Mouse (Mus musculus) intestine, embryonic 15.5 days (tissue): Measurements from ENCODE around the gene Ecel1. TPM values are rescaled to one million over a fixed set of nuclear protein-coding genes. Genes with fewer than 3 reads are reported as not detected.

ENCODE experiments used
- ATAC-seq: fragments of 200-750 bp; cut with Nextera tagmentation; 2 replicates; pipeline ENCODE4 v1.8.0; 2017; ENCODE audit warnings: moderate TSS enrichment, moderate library complexity
- H3K27ac ChIP-seq: fragments of 300-500 bp; sonication (generic); 2 replicates; pipeline ENCODE4 v1.5.1; 2015; ENCODE audit warnings: mild to moderate bottlenecking, inconsistent platforms
- H3K27me3 ChIP-seq: fragments of 300-500 bp; sonication (generic); replicated peaks from 2 replicates; pipeline ENCODE4 v1.6.1; 2015; ENCODE audit warnings: inconsistent platforms
- H3K36me3 ChIP-seq: fragments of 300-500 bp; sonication (generic); 2 replicates; pipeline ENCODE4 v1.6.1; 2015; ENCODE audit warnings: inconsistent platforms
- H3K4me1 ChIP-seq: fragments of 300-500 bp; sonication (generic); replicated peaks from 2 replicates; pipeline ENCODE4 v1.6.1; 2015; ENCODE audit warnings: inconsistent platforms
- H3K4me2 ChIP-seq: fragments of 300-500 bp; sonication (generic); replicated peaks from 2 replicates; pipeline ENCODE4 v1.6.1; 2015; ENCODE audit warnings: mild to moderate bottlenecking, inconsistent platforms
- H3K4me3 ChIP-seq: fragments of 300-500 bp; sonication (generic); replicated peaks from 2 replicates; pipeline ENCODE4 v1.5.1; 2015; ENCODE audit warnings: inconsistent platforms
- H3K9ac ChIP-seq: fragments of 300-500 bp; sonication (generic); 2 replicates; pipeline ENCODE4 v1.6.1; 2015; ENCODE audit warnings: inconsistent platforms
- H3K9me3 ChIP-seq: fragments of 300-500 bp; sonication (generic); 2 replicates; pipeline ENCODE4 v1.6.1; 2016; ENCODE audit warnings: inconsistent platforms
- WGBS: fragments of 180-500 bp; shearing (Covaris S2); methylation state at CpG from one replicate; pipeline ENCODE4 v1.1.7; 2015; 5-methylcytosine and 5-hydroxymethylcytosine counted together
- polyA plus RNA-seq: library from polyadenylated mRNA; unstranded; fragments of >200 nt; fragmentation: Nextera tagmentation; extraction: Ambion mirVana; gene quantifications from 2 replicates; pipeline ENCODE4 v1.2.1, GENCODE M21; 2015

The Ecel1 gene
- polyA plus RNA-seq, 1 experiment from 2014 or later: 2.5 TPM

DNA sequence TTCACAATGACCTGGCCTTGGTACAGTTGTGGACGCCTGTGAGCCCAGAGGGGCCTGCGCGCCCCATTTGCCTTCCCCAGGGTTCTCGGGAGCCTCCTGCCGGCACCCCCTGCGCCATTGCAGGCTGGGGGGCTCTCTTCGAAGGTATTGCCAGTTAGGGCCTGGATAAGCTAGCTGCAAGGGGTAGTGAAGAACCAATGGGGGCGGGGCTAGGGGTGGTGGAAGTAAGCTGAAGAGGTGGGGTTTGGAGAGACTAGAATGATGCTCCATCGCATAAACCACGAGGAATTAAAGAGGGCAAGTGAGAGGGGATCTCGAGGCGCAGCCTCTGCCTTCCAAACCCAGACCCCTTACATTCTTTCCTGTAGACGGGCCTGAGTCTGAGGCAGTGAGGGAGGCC is 29.2 kb upstream of the Ecel1 start:
- Histone ChIP-seq H3K36me3 (no peaks in the 10 kb centered on the region), H3K9me3 (no peaks in the 10 kb centered on the region), H3K4me3 (no peak overlapping the region), H3K9ac (no peak overlapping the region), H3K4me1 (peaks cover 12% of the 10 kb centered on the region), H3K4me2 (no peak overlapping the region), H3K27ac (no peak overlapping the region), H3K27me3 (peaks cover 58% of the 10 kb centered on the region)
- no peak; the same call in 1 of the 2 replicates for ATAC-seq
- WGBS: 13% methylated on average over 13 of the region's 13 CpGs

GRCm38 (mm10) chr1:87184751-87185139 is 28.4 kb upstream of the Ecel1 start:
- Histone ChIP-seq H3K4me2 (peak overlapping the region; percentile 41; the same call in 1 of the 2 replicates), H3K27ac (no peak overlapping the region), H3K4me1 (peaks cover 12% of the 10 kb centered on the region), H3K36me3 (no peaks in the 10 kb centered on the region), H3K27me3 (peaks cover 58% of the 10 kb centered on the region), H3K4me3 (no peak overlapping the region), H3K9me3 (no peaks in the 10 kb centered on the region), H3K9ac (no peak overlapping the region)
- peak; percentile 57 for ATAC-seq
- WGBS: 6% methylated on average over 20 of the region's 20 CpGs

DNA sequence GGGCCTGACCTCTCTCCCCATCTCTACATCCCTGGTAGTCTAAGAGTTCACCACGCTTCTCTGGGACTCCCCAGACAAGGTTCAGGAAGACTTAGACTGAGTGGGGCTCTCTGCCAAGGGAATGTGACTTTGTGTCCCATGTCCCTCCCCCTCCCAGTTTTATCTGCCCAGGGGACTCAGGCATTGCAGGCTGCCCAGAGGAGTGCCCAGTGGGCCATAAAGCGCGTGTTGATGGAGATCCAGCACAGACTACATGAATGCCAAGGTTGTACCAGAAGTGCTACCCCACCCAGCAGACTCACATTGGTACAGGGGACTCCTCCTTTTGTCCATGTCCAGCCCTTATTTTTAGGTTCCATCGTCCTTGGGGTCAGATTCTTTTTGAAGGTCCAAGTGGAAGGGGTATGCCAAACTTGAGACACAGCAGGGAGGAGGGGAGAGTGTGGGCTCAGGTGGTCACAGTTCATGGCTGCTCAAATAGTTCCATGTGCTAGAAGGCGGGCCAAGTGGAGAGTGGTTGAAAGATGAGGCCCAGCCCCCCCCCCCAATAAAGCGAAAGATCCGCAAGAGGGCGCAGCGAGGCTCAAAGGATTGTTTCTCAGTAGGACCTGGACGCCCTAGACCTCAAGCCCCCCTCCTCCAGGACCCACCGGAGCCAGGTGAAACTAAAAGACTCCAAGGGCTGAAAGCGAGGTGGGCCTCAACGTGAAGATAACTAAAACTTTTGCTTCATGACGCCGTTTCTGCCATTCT is 27.9 kb upstream of the Ecel1 start:
- peak overlapping the region; percentile 41; the same call in 1 of the 2 replicates for H3K4me2 ChIP-seq
- no peak overlapping the region for H3K9ac ChIP-seq
- no peak for ATAC-seq
- H3K36me3 ChIP-seq: no peaks in the 10 kb centered on the region
- peaks cover 12% of the 10 kb centered on the region for H3K4me1 ChIP-seq
- 35% methylated on average over 15 of the region's 15 CpGs for WGBS
- no peak overlapping the region for H3K4me3 ChIP-seq
- H3K27ac ChIP-seq: no peak overlapping the region
- H3K9me3 ChIP-seq: no peaks in the 10 kb centered on the region
- peaks cover 58% of the 10 kb centered on the region for H3K27me3 ChIP-seq

DNA sequence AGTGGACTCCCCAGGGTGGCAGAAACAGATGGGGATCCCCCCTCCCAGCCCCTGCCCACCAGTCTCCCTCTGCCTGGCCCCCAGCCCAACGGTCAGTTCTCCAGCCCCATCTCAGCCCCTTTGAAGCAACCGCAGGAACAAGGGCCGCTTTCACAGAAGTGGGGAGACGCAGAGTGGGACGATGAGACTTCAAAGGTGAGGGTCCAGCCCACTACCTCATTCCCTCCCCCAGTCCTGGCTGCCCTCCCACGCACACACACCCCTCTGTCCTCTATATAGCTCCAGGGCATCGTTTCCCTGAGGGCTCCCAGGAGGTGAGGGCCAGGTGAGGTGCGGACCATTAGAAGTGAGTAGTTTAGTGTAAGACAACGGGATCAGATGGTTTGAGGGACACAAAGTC is 26.7 kb upstream of the Ecel1 start, which contains the start of gene Prss56:
TSS of gene Prss56 (plus strand) at position 301 of the 400 bp plus-strand sequence.
- Histone ChIP-seq H3K27ac (no peak within 1 kb of the TSS), H3K9ac (no peak within 1 kb of the TSS), H3K9me3 (no peaks in the 10 kb centered on the region), H3K36me3 (no peaks in the 10 kb centered on the region), H3K27me3 (peaks cover 58% of the 10 kb centered on the region), H3K4me2 (no peak within 1 kb of the TSS), H3K4me1 (peaks cover 12% of the 10 kb centered on the region), H3K4me3 (no peak within 1 kb of the TSS)
- ATAC-seq: no peak
- 49% methylated on average over 9 of the region's 9 CpGs for WGBS

- H3K27ac ChIP-seq: no peak overlapping the region
- no peak overlapping the region for H3K4me3 ChIP-seq
- no peaks in the 10 kb centered on the region for H3K36me3 ChIP-seq
- H3K9me3 ChIP-seq: no peaks in the 10 kb centered on the region
- 37% methylated on average over 5 of the region's 5 CpGs for whole genome bisulfite sequencing
- H3K4me1 ChIP-seq: peaks cover 9% of the 10 kb centered on the region
- no peak overlapping the region for H3K4me2 ChIP-seq
- ATAC-seq: no peak
- H3K9ac ChIP-seq: no peak overlapping the region
- H3K27me3 ChIP-seq: peaks cover 40% of the 10 kb centered on the region
Observed at GRCm38 (mm10) chr1:87180896-87181295, 24.6 kb upstream of the Ecel1 start.

DNA sequence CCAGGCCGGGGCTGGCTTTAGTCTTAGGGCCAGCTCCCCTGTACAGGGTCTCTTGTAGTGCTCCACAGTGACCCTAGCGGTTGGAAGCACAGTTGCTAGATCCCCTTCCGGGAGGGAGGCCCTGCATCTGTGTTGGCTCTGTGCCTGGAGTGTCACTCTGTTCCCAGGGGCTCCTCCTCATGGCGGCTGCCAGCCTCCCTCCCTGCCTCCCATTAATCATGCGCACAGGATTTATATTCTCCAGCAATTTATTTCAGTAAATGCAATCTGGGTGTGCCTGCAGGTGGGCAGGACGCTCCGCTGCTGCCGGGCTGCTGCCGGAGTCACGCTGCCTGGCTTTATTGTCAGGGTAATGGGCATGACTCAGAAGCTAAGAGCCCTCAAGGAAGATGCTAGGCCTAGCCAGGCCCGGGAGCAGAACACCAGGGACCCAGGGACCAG is 19.6 kb upstream of the Ecel1 start:
- Histone ChIP-seq H3K27me3 (peaks cover 16% of the 10 kb centered on the region), H3K9me3 (no peaks in the 10 kb centered on the region), H3K4me2 (peak overlapping the region; percentile 7; the same call in 1 of the 2 replicates), H3K9ac (no peak overlapping the region), H3K4me1 (peaks cover 10% of the 10 kb centered on the region), H3K27ac (no peak overlapping the region), H3K36me3 (no peaks in the 10 kb centered on the region), H3K4me3 (no peak overlapping the region)
- WGBS: 16% methylated on average over 11 of the region's 11 CpGs
- peak; percentile 86 for ATAC-seq

- peaks cover 30% of the 10 kb centered on the region for H3K27me3 ChIP-seq
- no peak overlapping the region for H3K9ac ChIP-seq
- no peak overlapping the region for H3K4me3 ChIP-seq
- no peak overlapping the region for H3K27ac ChIP-seq
- peak; percentile 42; the same call in 1 of the 2 replicates for ATAC-seq
- no peaks in the 10 kb centered on the region for H3K36me3 ChIP-seq
- 25% methylated on average over 28 of the region's 28 CpGs for WGBS
- H3K4me2 ChIP-seq: peak overlapping the region; percentile 15
- H3K9me3 ChIP-seq: no peaks in the 10 kb centered on the region
- peaks cover 14% of the 10 kb centered on the region for H3K4me1 ChIP-seq
Observed at GRCm38 (mm10) chr1:87174006-87174955, 18.0 kb upstream of the Ecel1 start.

DNA sequence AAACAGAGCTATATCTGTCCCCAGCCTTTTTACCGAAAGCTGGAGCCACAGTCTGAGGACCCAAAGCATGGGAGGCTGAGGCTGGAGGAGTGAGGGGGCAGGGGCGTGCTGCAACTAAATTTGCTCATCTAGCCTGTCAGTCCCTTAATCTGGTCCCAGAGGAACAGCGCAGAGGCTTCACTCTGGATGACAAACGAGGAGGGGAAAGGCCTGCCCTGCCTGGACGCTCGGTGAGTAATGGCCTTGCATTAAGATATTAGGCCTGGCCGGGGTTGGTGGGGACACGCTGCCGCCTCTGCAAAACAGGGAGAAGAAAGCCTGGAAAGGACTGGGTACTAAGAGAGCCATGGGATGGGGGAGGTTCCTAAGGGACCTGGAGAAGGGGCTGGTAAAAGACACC is 16.0 kb upstream of the Ecel1 start:
- Histone ChIP-seq H3K9me3 (no peaks in the 10 kb centered on the region), H3K4me2 (no peak overlapping the region), H3K27me3 (peaks cover 36% of the 10 kb centered on the region), H3K4me1 (peaks cover 14% of the 10 kb centered on the region), H3K4me3 (no peak overlapping the region), H3K27ac (no peak overlapping the region), H3K9ac (no peak overlapping the region), H3K36me3 (no peaks in the 10 kb centered on the region)
- 43% methylated on average over 9 of the region's 9 CpGs for WGBS
- no peak for ATAC-seq

- Histone ChIP-seq H3K9ac (no peak overlapping the region), H3K4me1 (peaks cover 14% of the 10 kb centered on the region), H3K27me3 (peaks cover 39% of the 10 kb centered on the region), H3K27ac (no peak overlapping the region), H3K36me3 (no peaks in the 10 kb centered on the region), H3K9me3 (no peaks in the 10 kb centered on the region), H3K4me2 (no peak overlapping the region), H3K4me3 (no peak overlapping the region)
- ATAC-seq: no peak
- WGBS: 88% methylated on average over 1 of the region's 1 CpGs
Observed at GRCm38 (mm10) chr1:87171312-87171711, 15.0 kb upstream of the Ecel1 start.

DNA sequence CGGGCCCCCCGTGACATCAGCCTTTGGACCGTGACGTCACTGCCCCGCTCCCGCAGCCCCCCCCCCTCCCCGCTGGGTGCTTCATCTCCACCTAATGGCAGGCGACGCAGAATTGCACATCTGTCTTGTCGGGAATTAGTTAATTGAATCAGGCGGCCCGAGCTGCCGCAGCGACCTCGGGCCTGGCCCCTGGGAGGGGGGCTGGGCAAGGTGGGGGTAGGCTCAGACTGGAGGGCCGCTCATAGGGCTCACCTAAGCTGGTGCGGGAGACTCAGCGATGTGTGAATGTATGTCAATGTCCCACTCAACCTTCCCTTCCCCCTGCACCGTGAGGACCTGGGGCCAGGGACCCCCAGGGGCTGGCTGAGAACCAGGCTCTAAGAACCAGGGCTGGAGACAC is 14.1 kb upstream of the Ecel1 start:
- no peak for ATAC-seq
- H3K9me3 ChIP-seq: no peaks in the 10 kb centered on the region
- WGBS: 8% methylated on average over 18 of the region's 19 CpGs
- no peak overlapping the region for H3K27ac ChIP-seq
- no peaks in the 10 kb centered on the region for H3K36me3 ChIP-seq
- peaks cover 8% of the 10 kb centered on the region; the same call in 1 of the 2 replicates for H3K4me1 ChIP-seq
- no peak overlapping the region for H3K4me2 ChIP-seq
- H3K27me3 ChIP-seq: peaks cover 45% of the 10 kb centered on the region
- no peak overlapping the region for H3K4me3 ChIP-seq
- H3K9ac ChIP-seq: no peak overlapping the region

DNA sequence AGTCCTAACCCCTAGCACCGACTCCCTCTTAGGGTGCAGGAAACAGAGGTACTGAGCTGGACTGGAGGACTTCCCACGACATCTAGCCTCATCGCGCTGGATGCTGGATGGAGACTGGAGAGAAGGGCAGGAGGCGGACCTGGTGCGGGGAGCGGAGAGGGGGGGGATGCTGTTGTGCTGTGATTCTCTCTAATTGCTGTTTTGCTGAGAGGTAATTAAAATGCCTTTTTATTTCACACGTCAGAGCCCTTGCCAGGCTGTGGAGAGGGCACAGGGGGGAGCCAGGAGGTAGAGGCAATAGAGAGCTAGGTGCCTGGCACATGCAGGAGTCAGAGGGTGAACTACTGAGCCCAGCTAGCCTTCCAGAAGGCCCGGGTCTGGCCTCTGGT is 8.5 kb upstream of the Ecel1 start:
- H3K4me1 ChIP-seq: no peaks in the 10 kb centered on the region
- H3K27me3 ChIP-seq: peaks cover 30% of the 10 kb centered on the region
- H3K36me3 ChIP-seq: no peaks in the 10 kb centered on the region
- 51% methylated on average over 9 of the region's 9 CpGs for WGBS
- no peak overlapping the region for H3K4me2 ChIP-seq
- no peak overlapping the region for H3K9ac ChIP-seq
- no peak overlapping the region for H3K27ac ChIP-seq
- no peaks in the 10 kb centered on the region for H3K9me3 ChIP-seq
- H3K4me3 ChIP-seq: no peak overlapping the region
- no peak for ATAC-seq

- Histone ChIP-seq H3K36me3 (no peaks in the 10 kb centered on the region), H3K27me3 (peaks cover 25% of the 10 kb centered on the region), H3K4me3 (no peak overlapping the region), H3K4me2 (no peak overlapping the region), H3K4me1 (no peaks in the 10 kb centered on the region), H3K27ac (no peak overlapping the region), H3K9me3 (no peaks in the 10 kb centered on the region), H3K9ac (no peak overlapping the region)
- WGBS: 21% methylated on average over 11 of the region's 11 CpGs
- ATAC-seq: no peak
Observed at GRCm38 (mm10) chr1:87164164-87164795, 8.0 kb upstream of the Ecel1 start.
